Mouse (Mus musculus) lung, embryonic 16.5 days (tissue): ENCODE data around the gene Asprv1. TPM values are rescaled to one million over a fixed set of nuclear protein-coding genes. Genes with fewer than 3 reads are reported as not detected.

Source experiments
- ATAC-seq: fragments of 200-750 bp; cut with Nextera tagmentation; 2 replicates; pipeline ENCODE4 v1.8.0; 2017; ENCODE audit warnings: low read depth, mild to moderate bottlenecking, moderate library complexity
- H3K27ac ChIP-seq: fragments of 300-500 bp; sonication (generic); 2 replicates; pipeline ENCODE4 v1.5.1; 2014; ENCODE audit warnings: mild to moderate bottlenecking, control low read depth, low read length
- H3K27me3 ChIP-seq: fragments of 300-500 bp; sonication (generic); 2 replicates; pipeline ENCODE4 v1.6.1; 2014; ENCODE audit warnings: low read depth, low read length, mixed read lengths; ENCODE audit not compliant: control insufficient read depth, insufficient read depth
- H3K36me3 ChIP-seq: fragments of 300-500 bp; sonication (generic); 2 replicates; pipeline ENCODE4 v1.6.1; 2014; ENCODE audit warnings: low read length; ENCODE audit not compliant: control insufficient read depth, insufficient read depth
- H3K4me1 ChIP-seq: fragments of 300-500 bp; sonication (generic); replicated peaks from 2 replicates; pipeline ENCODE4 v1.6.1; 2014; ENCODE audit warnings: low read length, mixed read lengths; ENCODE audit not compliant: control insufficient read depth, insufficient read depth
- H3K4me2 ChIP-seq: fragments of 300-500 bp; sonication (generic); 2 replicates; pipeline ENCODE4 v1.6.1; 2014; ENCODE audit warnings: low read depth, low read length, control low read depth
- H3K4me3 ChIP-seq: fragments of 300-500 bp; sonication (generic); 2 replicates; pipeline ENCODE4 v1.5.1; 2014; ENCODE audit warnings: mild to moderate bottlenecking, low read length, control low read depth
- H3K9ac ChIP-seq: fragments of 300-500 bp; sonication (generic); 2 replicates; pipeline ENCODE4 v1.6.1; 2014; ENCODE audit warnings: low read length, control low read depth
- H3K9me3 ChIP-seq: fragments of 300-500 bp; sonication (generic); 2 replicates; pipeline ENCODE4 v1.6.1; 2016; ENCODE audit warnings: low read length; ENCODE audit not compliant: control insufficient read depth
- WGBS: fragments of 180-500 bp; shearing (Covaris S2); extraction: QIAGEN DNeasy Blood & Tissue Kit; methylation state at CpG from one replicate; pipeline ENCODE4 v1.1.7; 2014; 5-methylcytosine and 5-hydroxymethylcytosine counted together
- polyA plus RNA-seq: library from polyadenylated mRNA; unstranded; fragments of >200 nt; fragmentation: Nextera tagmentation; extraction: Ambion mirVana; gene quantifications from 2 replicates; pipeline ENCODE4 v1.2.1, GENCODE M21; 2015

Asprv1 gene
- polyA plus RNA-seq, 1 experiment from 2014 or later: 1.0 TPM

DNA sequence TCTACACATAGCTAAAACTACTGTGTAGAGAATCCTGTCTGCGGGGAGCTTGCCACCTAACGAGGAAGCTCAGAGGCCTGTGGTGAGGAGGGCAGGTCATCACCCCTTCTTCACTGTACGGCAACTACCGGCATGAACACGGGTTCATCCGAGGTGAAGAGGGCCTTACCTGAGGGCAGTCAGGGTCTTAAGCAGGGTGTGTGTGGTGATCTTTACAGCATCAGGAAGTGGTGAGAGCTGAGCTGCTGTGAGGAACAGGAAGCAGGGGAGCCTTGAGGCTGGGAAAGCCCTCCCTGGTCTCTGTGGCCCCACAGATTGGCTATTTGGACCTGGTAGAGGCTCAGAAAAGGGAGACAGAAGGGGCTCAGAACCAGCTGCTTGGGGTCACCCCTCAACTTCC, 20.5 kb upstream of the Asprv1 start:
- Histone ChIP-seq H3K27ac (no peak overlapping the region), H3K4me1 (peaks cover 7% of the 10 kb centered on the region), H3K9me3 (no peaks in the 10 kb centered on the region), H3K36me3 (no peaks in the 10 kb centered on the region), H3K9ac (no peak overlapping the region), H3K4me3 (no peak overlapping the region), H3K27me3 (no peaks in the 10 kb centered on the region), H3K4me2 (no peak overlapping the region)
- WGBS: 75% methylated on average over 6 of the region's 6 CpGs
- ATAC-seq: no peak

- no peak for ATAC-seq
- WGBS: 87% methylated on average over 6 of the region's 6 CpGs
- H3K36me3 ChIP-seq: no peaks in the 10 kb centered on the region
- peaks cover 7% of the 10 kb centered on the region for H3K4me1 ChIP-seq
- H3K4me2 ChIP-seq: no peak overlapping the region
- H3K4me3 ChIP-seq: no peak overlapping the region
- H3K9me3 ChIP-seq: no peaks in the 10 kb centered on the region
- no peaks in the 10 kb centered on the region for H3K27me3 ChIP-seq
- H3K9ac ChIP-seq: no peak overlapping the region
- no peak overlapping the region for H3K27ac ChIP-seq
These were observed 18.7 kb upstream of the Asprv1 start for GRCm38 (mm10) chr6:86609235-86609634.

GRCm38 (mm10) chr6:86610714-86611113, 17.2 kb upstream of the Asprv1 start:
- Histone ChIP-seq H3K9ac (no peak overlapping the region), H3K9me3 (no peaks in the 10 kb centered on the region), H3K4me2 (no peak overlapping the region), H3K27me3 (no peaks in the 10 kb centered on the region), H3K4me1 (peaks cover 3% of the 10 kb centered on the region), H3K27ac (peak overlapping the region; percentile 67), H3K4me3 (no peak overlapping the region), H3K36me3 (no peaks in the 10 kb centered on the region)
- ATAC-seq: peak; percentile 87
- WGBS: 23% methylated on average over 5 of the region's 5 CpGs

DNA sequence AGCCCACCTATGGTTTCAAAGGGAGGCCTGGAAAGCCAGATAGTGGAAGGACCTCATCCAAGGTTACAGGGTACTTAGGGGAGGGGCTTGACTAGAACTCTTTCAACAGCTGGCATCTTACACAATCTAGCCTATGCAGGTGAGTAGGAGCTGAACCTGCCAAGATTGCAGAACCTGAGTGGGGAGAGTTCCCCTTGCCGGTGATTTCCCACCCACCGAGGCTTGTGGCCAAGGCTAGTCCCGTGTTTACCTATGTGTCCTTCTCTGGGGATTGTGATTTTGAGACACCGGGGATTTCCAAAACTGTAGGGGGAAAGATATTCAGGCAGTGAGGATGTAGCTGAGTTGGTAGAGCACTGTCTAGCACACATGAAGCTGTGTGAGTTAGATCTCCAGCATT, 12.7 kb upstream of the Asprv1 start:
- Histone ChIP-seq H3K9ac (no peak overlapping the region), H3K4me2 (no peak overlapping the region), H3K27me3 (no peaks in the 10 kb centered on the region), H3K27ac (no peak overlapping the region), H3K4me1 (peaks cover 3% of the 10 kb centered on the region), H3K9me3 (no peaks in the 10 kb centered on the region), H3K4me3 (no peak overlapping the region), H3K36me3 (no peaks in the 10 kb centered on the region)
- WGBS: 64% methylated on average over 4 of the region's 4 CpGs
- no peak for ATAC-seq

GRCm38 (mm10) chr6:86623201-86623600, 4.8 kb upstream of the Asprv1 start:
- H3K9ac ChIP-seq: 0 out of 2 replicates have a peak overlapping the region, but pooled peaks have one; percentile 20

GRCm38 (mm10) chr6:86624074-86625030, 3.6 kb upstream of the Asprv1 start:
- 55% methylated on average over 18 of the region's 18 CpGs for WGBS
- Histone ChIP-seq H3K4me1 (peaks cover 4% of the 10 kb centered on the region), H3K9me3 (no peaks in the 10 kb centered on the region), H3K27ac (peak overlapping the region; percentile 4; the same call in 1 of the 2 replicates), H3K27me3 (no peaks in the 10 kb centered on the region), H3K36me3 (no peaks in the 10 kb centered on the region), H3K4me3 (no peak overlapping the region), H3K9ac (no peak overlapping the region), H3K4me2 (no peak overlapping the region)
- ATAC-seq: 0 out of 2 replicates have a peak, but pooled peaks have one; percentile 23

More at GRCm38 (mm10) chr6:86623201-86623600, 4.8 kb upstream of the Asprv1 start:
- 68% methylated on average over 4 of the region's 4 CpGs for WGBS
- Histone ChIP-seq H3K4me3 (no peak overlapping the region), H3K4me2 (no peak overlapping the region), H3K27me3 (no peaks in the 10 kb centered on the region), H3K36me3 (no peaks in the 10 kb centered on the region), H3K9me3 (no peaks in the 10 kb centered on the region), H3K4me1 (peaks cover 4% of the 10 kb centered on the region), H3K27ac (no peak overlapping the region)
- no peak for ATAC-seq

GRCm38 (mm10) chr6:86630141-86630540, 2.2 kb downstream of the Asprv1 start:
- WGBS: 54% methylated on average over 3 of the region's 3 CpGs

GRCm38 (mm10) chr6:86636495-86636894, 8.5 kb downstream of the Asprv1 start:
- no peak overlapping the region for H3K27ac ChIP-seq
- ATAC-seq: no peak

More at GRCm38 (mm10) chr6:86630141-86630540, 2.2 kb downstream of the Asprv1 start:
- H3K9me3 ChIP-seq: no peaks in the 10 kb centered on the region
- H3K4me2 ChIP-seq: no peak overlapping the region
- no peaks in the 10 kb centered on the region for H3K27me3 ChIP-seq
- no peak overlapping the region for H3K27ac ChIP-seq
- H3K9ac ChIP-seq: no peak overlapping the region
- no peaks in the 10 kb centered on the region for H3K4me1 ChIP-seq
- no peak overlapping the region for H3K4me3 ChIP-seq
- no peaks in the 10 kb centered on the region for H3K36me3 ChIP-seq
- ATAC-seq: no peak

GRCm38 (mm10) chr6:86637171-86637835, 9.3 kb downstream of the Asprv1 start:
- H3K36me3 ChIP-seq: no peaks in the 10 kb centered on the region
- H3K9me3 ChIP-seq: no peaks in the 10 kb centered on the region
- 55% methylated on average over 4 of the region's 4 CpGs for WGBS
- no peaks in the 10 kb centered on the region for H3K4me1 ChIP-seq
- ATAC-seq: no peak
- no peak overlapping the region for H3K27ac ChIP-seq
- no peak overlapping the region for H3K9ac ChIP-seq
- no peak overlapping the region for H3K4me2 ChIP-seq
- no peak overlapping the region for H3K4me3 ChIP-seq
- H3K27me3 ChIP-seq: no peaks in the 10 kb centered on the region

More at GRCm38 (mm10) chr6:86636495-86636894, 8.5 kb downstream of the Asprv1 start:
- H3K9me3 ChIP-seq: no peaks in the 10 kb centered on the region
- no peaks in the 10 kb centered on the region for H3K4me1 ChIP-seq
- H3K9ac ChIP-seq: no peak overlapping the region
- H3K4me2 ChIP-seq: no peak overlapping the region
- no peak overlapping the region for H3K4me3 ChIP-seq
- H3K36me3 ChIP-seq: no peaks in the 10 kb centered on the region
- WGBS: 53% methylated on average over 2 of the region's 2 CpGs
- no peaks in the 10 kb centered on the region for H3K27me3 ChIP-seq
